Mouse (Mus musculus) spleen, adult 2 months (tissue): Measurements from ENCODE around the gene Lao1.

Experiments used
- CTCF ChIP-seq: fragments of 200-500 bp; IDR thresholded peaks from 2 replicates; pipeline ENCODE4 v1.5.1; 2011; ENCODE audit warnings: mild to moderate bottlenecking, inconsistent platforms; ENCODE audit not compliant: insufficient read depth, insufficient read length, insufficient replicate concordance; ENCODE audit errors: extremely low read depth
- POLR2A ChIP-seq: fragments of 200-500 bp; IDR thresholded peaks from 2 replicates; pipeline ENCODE4 v1.6.1; 2011; ENCODE audit warnings: low read depth, low read length, inconsistent platforms

GRCm38 (mm10) chr4:119011050-119011680 lies 49.8 kb downstream of the Lao1 start:
- TF ChIP-seq CTCF, result no peak
- no peak for TF ChIP-seq POLR2A
